Mouse (Mus musculus) ES-Bruce4 (cell line): Measurements from ENCODE around the gene Arl3.

Experiments used
- CTCF ChIP-seq: IDR thresholded peaks from one replicate; pipeline ENCODE4 v1.8.1; 2011; ENCODE audit warnings: low read depth, low read length
- POLR2A ChIP-seq: IDR thresholded peaks from one replicate; pipeline ENCODE4 v1.8.1; 2011; ENCODE audit warnings: low read length; ENCODE audit not compliant: insufficient read depth

DNA sequence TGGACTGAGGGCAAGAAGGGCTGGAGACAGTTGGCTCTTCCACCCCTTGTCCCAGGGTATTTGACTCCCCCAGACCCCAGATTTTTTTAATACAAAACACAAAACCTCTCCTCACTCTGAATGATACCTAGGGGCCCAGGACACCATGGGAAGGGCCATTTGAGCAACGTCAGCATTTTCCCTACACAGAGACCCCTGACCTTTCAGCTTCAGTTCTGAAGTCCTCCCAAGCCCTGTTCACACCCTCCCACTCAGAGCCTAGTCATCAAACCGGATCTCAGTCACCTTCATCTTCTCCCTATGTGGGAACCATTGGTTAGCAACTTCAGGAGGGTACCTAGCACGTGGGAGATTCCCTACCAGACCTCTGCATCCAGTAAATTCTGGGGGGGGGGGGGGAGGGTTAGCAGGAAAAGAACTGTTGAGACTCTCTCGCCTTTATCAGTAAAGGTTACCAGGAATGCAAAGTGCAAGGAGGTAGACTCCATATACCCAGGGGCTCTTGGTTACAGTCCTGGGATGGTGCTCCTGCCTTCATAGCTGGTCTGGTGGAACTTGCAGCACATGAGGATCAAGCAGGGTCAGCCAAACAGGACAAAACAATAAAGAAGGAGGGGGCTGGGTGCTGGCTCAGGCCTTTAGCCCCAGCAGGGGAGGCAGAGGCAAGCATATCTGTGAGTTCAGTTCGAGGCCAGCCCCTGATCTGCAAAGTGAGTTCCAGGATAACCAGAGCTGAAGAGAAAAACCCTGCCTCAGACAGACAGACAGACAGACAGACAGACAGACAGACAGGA, 54.0 kb downstream of the Arl3 start:
- TF ChIP-seq CTCF (no peak), POLR2A (no peak)
